Mouse (Mus musculus) lung, adult 2 months (tissue): ENCODE data around the gene Gnpat.

Experiments used
- CTCF ChIP-seq: fragments of 200-500 bp; IDR thresholded peaks from 2 replicates; pipeline ENCODE4 v1.5.1; 2011; ENCODE audit warnings: mild to moderate bottlenecking, low read length, control low read depth; ENCODE audit not compliant: insufficient read depth
- POLR2A ChIP-seq: fragments of 200-500 bp; IDR thresholded peaks from 2 replicates; pipeline ENCODE4 v1.6.1; 2011; ENCODE audit warnings: low read depth, mild to moderate bottlenecking, control low read depth, low read length, borderline replicate concordance; ENCODE audit errors: extremely low read depth

DNA sequence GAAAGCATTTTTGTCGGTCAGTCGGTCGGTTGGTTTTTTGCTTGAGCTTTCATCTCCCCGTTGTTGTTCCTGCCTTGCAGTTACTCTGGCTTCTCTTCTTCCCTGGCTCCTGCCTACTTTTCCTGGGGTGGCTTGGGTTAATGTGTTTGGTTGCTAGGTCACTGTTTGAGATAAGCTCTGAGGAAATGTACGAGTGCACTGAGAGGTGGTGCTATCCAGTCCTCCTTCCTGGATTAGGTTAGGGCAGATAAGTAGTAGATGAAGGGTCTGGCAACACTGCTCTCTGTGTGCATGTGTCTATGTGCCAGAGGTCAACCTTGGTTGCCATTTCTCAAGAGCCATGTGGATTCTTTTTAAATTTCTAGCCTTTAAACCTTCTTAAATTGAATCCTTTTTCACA is 9.9 kb downstream of the Gnpat start:
- TF ChIP-seq CTCF (no peak), POLR2A (no peak)
